Mouse (Mus musculus) MEL (cell line): Measurements from ENCODE around the gene Uncx. TPM values are rescaled to one million over a fixed set of nuclear protein-coding genes. Genes with fewer than 3 reads are reported as not detected.

Source experiments
- DNase-seq: peaks from one replicate; pipeline ENCODE4 v3.0.0; 2011; ENCODE audit warnings: low read depth, low spot score
- H3K27ac ChIP-seq: 2 replicates; pipeline ENCODE4 v1.5.1; 2012; ENCODE audit warnings: low read depth, mild to moderate bottlenecking, control low read depth, low read length, moderate library complexity; ENCODE audit not compliant: control insufficient read depth
- H3K27me3 ChIP-seq, 2 experiments: fragments of 150-350 bp in 1 of 2; sonication (generic) in 1 of 2; 2 replicates each; pipeline ENCODE4 v1.6.1; 2012; ENCODE audit warnings: low read length in 2 of 2, mild to moderate bottlenecking in 2 of 2, improper control_type of control experiment in 1 of 2, moderate library complexity in 1 of 2; ENCODE audit not compliant: insufficient read depth in 2 of 2, control insufficient read depth in 1 of 2
- H3K36me3 ChIP-seq, 2 experiments: 2 replicates each; pipeline ENCODE4 v1.6.1; 2012 to 2014; ENCODE audit warnings: low read length in 2 of 2, improper control_type of control experiment in 1 of 2, inconsistent platforms in 1 of 2, mild to moderate bottlenecking in 1 of 2; ENCODE audit not compliant: insufficient read depth in 2 of 2, control insufficient read depth in 1 of 2
- H3K4me1 ChIP-seq, 2 experiments: fragments of 150-350 bp in 1 of 2; sonication (generic) in 1 of 2; 2 replicates each; pipeline ENCODE4 v1.6.1; 2012; ENCODE audit warnings: low read length in 2 of 2, improper control_type of control experiment in 1 of 2, mild to moderate bottlenecking in 1 of 2; ENCODE audit not compliant: insufficient read depth in 2 of 2, control insufficient read depth in 1 of 2
- H3K4me3 ChIP-seq, 2 experiments: fragments of 150-350 bp in 1 of 2; sonication (generic) in 1 of 2; 2 replicates each; pipeline ENCODE4 v1.5.1; 2012; ENCODE audit warnings: low read depth in 2 of 2, low read length in 2 of 2, mild to moderate bottlenecking in 2 of 2, moderate library complexity in 2 of 2, control low read depth in 1 of 2, improper control_type of control experiment in 1 of 2; ENCODE audit not compliant: control insufficient read depth in 1 of 2, insufficient read depth in 1 of 2
- H3K79me2 ChIP-seq: 2 replicates; pipeline ENCODE4 v1.6.1; 2012; ENCODE audit warnings: mild to moderate bottlenecking, low read length, moderate library complexity; ENCODE audit not compliant: control insufficient read depth, poor library complexity, insufficient read depth
- H3K9ac ChIP-seq: 2 replicates; pipeline ENCODE4 v1.6.1; 2012; ENCODE audit warnings: low read depth, mild to moderate bottlenecking, control low read depth, low read length, moderate library complexity; ENCODE audit not compliant: control insufficient read depth, poor library complexity, severe bottlenecking
- H3K9me3 ChIP-seq: fragments of 150-350 bp; sonication (generic); replicated peaks from 2 replicates; pipeline ENCODE4 v1.6.1; 2012; ENCODE audit warnings: mild to moderate bottlenecking, low read length, improper control_type of control experiment, moderate library complexity; ENCODE audit not compliant: insufficient read depth
- CHD1 ChIP-seq: IDR thresholded peaks from 2 replicates; pipeline ENCODE4 v1.6.1; 2012; ENCODE audit warnings: low read depth, mild to moderate bottlenecking, inconsistent platforms, low read length, improper control_type of control experiment
- HCFC1 ChIP-seq: IDR thresholded peaks from 2 replicates; pipeline ENCODE4 v1.6.1; 2012; ENCODE audit warnings: low read depth, mild to moderate bottlenecking, inconsistent platforms, low read length, improper control_type of control experiment, moderate library complexity
- MAFK ChIP-seq: IDR thresholded peaks from 2 replicates; pipeline ENCODE4 v1.6.1; 2011; ENCODE audit warnings: low read depth, mild to moderate bottlenecking, low read length, improper control_type of control experiment, borderline replicate concordance
- NELFE ChIP-seq: IDR thresholded peaks from 2 replicates; pipeline ENCODE4 v1.6.1; 2011; ENCODE audit warnings: low read depth, low read length, improper control_type of control experiment
- NRF1 ChIP-seq: IDR thresholded peaks from 2 replicates; pipeline ENCODE4 v1.6.1; 2014; ENCODE audit warnings: low read depth, mild to moderate bottlenecking, inconsistent platforms, low read length, improper control_type of control experiment, moderate library complexity; ENCODE audit not compliant: poor library complexity, insufficient read depth, severe bottlenecking
- POLR2A ChIP-seq, 2 experiments: IDR thresholded peaks; 2 replicates each; pipeline ENCODE4 v1.6.1; 2011 to 2012; ENCODE audit warnings: low read length in 2 of 2, mild to moderate bottlenecking in 2 of 2, control low read depth in 1 of 2, improper control_type of control experiment in 1 of 2, low read depth in 1 of 2, moderate library complexity in 1 of 2; ENCODE audit not compliant: control insufficient read depth in 1 of 2, insufficient read depth in 1 of 2, poor library complexity in 1 of 2
- POLR2AphosphoS5 ChIP-seq: IDR thresholded peaks from 2 replicates; pipeline ENCODE4 v1.6.1; 2012; ENCODE audit warnings: low read depth, borderline replicate concordance, mild to moderate bottlenecking, inconsistent platforms, low read length, moderate library complexity, mixed read lengths
- USF1 ChIP-seq: IDR thresholded peaks from 2 replicates; pipeline ENCODE4 v1.6.1; 2014; ENCODE audit warnings: low read depth, mild to moderate bottlenecking, inconsistent platforms, low read length, improper control_type of control experiment, moderate library complexity
- ZNF384 ChIP-seq: IDR thresholded peaks from 2 replicates; pipeline ENCODE4 v1.6.1; 2012; ENCODE audit warnings: low read depth, mild to moderate bottlenecking, inconsistent platforms, low read length, improper control_type of control experiment
- polyA plus RNA-seq, 2 experiments: library from polyadenylated mRNA; stranded (reverse) in 1 of 2; unstranded in 1 of 2; fragments of >175 nt in 1 of 2; fragments of >200 nt in 1 of 2; gene quantifications; 2 replicates each; pipeline versions ENCODE4 v1.2.1 to v1.2.4; 2012; ENCODE audit warnings: low replicate concordance in 2 of 2, low read depth in 1 of 2; ENCODE audit not compliant: insufficient read length in 2 of 2, insufficient read depth in 1 of 2, missing spikeins in 1 of 2
- total RNA-seq: library from RNA; depleted of rRNA; stranded (reverse); fragments of 300-350 nt; gene quantifications from 2 replicates; pipeline ENCODE4 v1.2.3, GENCODE M21; 2012

Uncx gene
- total and polyA plus RNA-seq, 3 experiments: not detected

DNA sequence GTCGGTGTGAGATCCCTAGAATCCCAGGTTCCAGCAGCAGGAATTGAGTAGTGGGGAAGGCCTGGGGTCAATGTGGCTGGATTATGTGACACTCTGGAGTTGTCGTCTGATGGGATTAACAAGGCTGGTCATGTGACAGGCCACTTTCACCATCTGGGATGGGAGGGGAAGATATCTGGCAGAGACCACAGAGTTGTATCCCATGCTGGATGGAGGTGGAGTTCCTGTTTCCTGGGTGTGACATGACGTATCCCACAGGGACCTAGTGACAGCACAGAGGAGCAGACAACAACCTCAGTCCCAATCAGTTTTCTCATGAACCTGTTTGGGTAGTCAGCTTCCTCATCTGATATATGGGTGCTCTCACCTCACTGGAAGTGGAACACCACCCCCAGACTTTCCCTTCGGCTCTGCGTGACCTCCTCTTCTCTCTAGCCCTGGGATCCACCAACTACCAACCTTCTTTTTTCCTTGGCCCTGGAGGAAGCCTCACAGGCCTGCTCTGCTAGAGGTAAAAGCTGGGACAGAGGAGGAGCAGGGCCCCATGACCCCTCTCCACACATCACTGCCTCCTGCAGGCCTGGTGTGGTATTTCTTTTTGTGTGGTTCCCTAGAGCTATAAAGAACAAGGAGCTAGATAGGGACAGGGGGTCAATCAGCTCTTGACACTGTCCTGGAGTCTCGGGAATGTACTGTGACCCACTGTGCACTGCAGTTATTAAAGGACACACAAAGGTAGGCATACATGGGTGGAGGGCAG, 23.5 kb downstream of the Uncx start:
- H3K9me3 ChIP-seq: no peaks in the 10 kb centered on the region

DNA sequence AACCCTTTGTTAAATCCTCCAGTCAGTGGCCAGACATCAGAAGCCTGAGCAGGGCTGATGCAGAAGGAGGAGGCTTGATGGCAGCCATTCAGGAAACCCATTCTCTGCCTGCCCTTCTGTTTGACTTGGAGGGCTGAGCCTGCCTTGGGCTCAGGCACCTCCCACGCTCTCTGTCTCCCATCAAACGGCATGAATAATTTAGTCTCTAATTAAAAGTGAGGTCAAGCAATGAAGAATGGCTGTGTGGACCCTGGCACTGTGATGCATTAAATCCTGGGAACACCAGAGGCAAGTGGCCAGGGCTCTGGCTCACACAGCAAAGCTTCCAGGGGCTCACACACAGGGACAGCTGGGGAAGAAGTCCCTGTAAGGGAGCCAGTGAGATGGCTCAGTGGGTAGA, 24.8 kb downstream of the Uncx start:
- H3K4me3 ChIP-seq: no peak overlapping the region
- H3K4me1 ChIP-seq: no peaks in the 10 kb centered on the region
- no peak for DNase-seq
- TF ChIP-seq CHD1 (no peak), NRF1 (no peak), HCFC1 (no peak), ZNF384 (no peak), POLR2A (IDR thresholded peaks at IDR 0.05; ENCODE audit: control insufficient read depth in 1 of 2, insufficient read depth in 1 of 2, low read depth in 1 of 2, low read length in 2 of 2, poor library complexity in 1 of 2) (no peak), MAFK (no peak), NELFE (no peak)
- H3K79me2 ChIP-seq: no peaks in the 10 kb centered on the region
- no peaks in the 10 kb centered on the region for H3K36me3 ChIP-seq
- peaks cover 0 to 4% of the 10 kb centered on the region in 2 experiments; a peak in 3 of 4 replicates for H3K27me3 ChIP-seq
- H3K9ac ChIP-seq: no peak overlapping the region
- no peak overlapping the region for H3K27ac ChIP-seq
- no peaks in the 10 kb centered on the region for H3K9me3 ChIP-seq

More for the DNA sequence above, 23.5 kb downstream of the Uncx start:
- Histone ChIP-seq H3K27ac (no peak overlapping the region), H3K36me3 (no peaks in the 10 kb centered on the region), H3K27me3 (peaks cover 0 to 7% of the 10 kb centered on the region in 2 experiments; a peak in 3 of 4 replicates), H3K79me2 (no peaks in the 10 kb centered on the region), H3K9ac (no peak overlapping the region), H3K4me3 (no peak overlapping the region), H3K4me1 (no peaks in the 10 kb centered on the region)
- no peak for DNase-seq
- no peak for TF ChIP-seq ZNF384
- 0 out of 2 replicates have a peak, but pooled peaks have one; percentile 20 for TF ChIP-seq USF1

DNA sequence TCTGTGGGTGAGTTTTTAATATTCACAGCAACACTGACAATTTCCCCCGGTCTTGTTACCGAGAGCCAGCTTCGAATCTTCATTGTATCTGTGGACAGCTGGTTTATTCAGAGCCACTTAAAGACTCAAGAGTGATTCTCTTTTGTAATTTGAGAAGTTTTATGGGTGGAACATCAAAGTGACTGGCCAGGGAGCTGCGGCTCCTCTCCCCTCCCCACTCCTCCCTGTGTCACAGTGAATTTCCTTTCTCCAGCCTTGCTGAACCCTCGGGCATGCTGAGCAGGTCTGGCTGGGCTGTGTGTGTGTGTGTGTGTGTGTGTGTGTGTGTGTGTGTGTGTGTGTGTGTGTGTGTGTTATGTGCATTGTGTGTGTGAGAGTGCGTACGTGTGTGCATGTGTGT, 29.2 kb downstream of the Uncx start:
- TF ChIP-seq POLR2AphosphoS5: no peak
- peaks cover 0 to 1% of the 10 kb centered on the region in 2 experiments; a peak in 2 of 4 replicates for H3K27me3 ChIP-seq
- H3K27ac ChIP-seq: no peak overlapping the region
- H3K36me3 ChIP-seq: no peaks in the 10 kb centered on the region
- no peaks in the 10 kb centered on the region for H3K79me2 ChIP-seq
- H3K9me3 ChIP-seq: no peaks in the 10 kb centered on the region
- H3K4me3 ChIP-seq: no peak overlapping the region
- H3K9ac ChIP-seq: no peak overlapping the region
- DNase-seq: no peak
- no peaks in the 10 kb centered on the region for H3K4me1 ChIP-seq
